Mouse (Mus musculus) CH12.LX (cell line): ENCODE measurements at regions not wholly inside any gene's neighbourhood (a gene's known extent, or its start where the extent isn't known, plus 50 kb on each side); places are given as distances from the start of the nearest gene placed in this dataset.
"Not testable (repeated sequence)": the region's sequence is repeated elsewhere in the genome, so short reads cannot be mapped to it uniquely, and the experiment has no call there.

ENCODE experiments used
- CHD1 ChIP-seq: IDR thresholded peaks from 2 replicates; pipeline ENCODE4 v1.6.1; 2012; ENCODE audit warnings: low read depth, low read length, improper control_type of control experiment, inconsistent platforms
- CTCF ChIP-seq, 2 experiments: IDR thresholded peaks in 1 of 2; conservative IDR thresholded peaks in 1 of 2; 2 replicates each; pipeline ENCODE4 v1.5.1; 2011 to 2012; ENCODE audit warnings: low read depth in 2 of 2, low read length in 2 of 2, improper control_type of control experiment in 1 of 2, inconsistent platforms in 1 of 2, mild to moderate bottlenecking in 1 of 2, moderate library complexity in 1 of 2
- ELF1 ChIP-seq: IDR thresholded peaks from 2 replicates; pipeline ENCODE4 v1.6.1; 2014; ENCODE audit warnings: low read depth, mild to moderate bottlenecking, inconsistent platforms, low read length, improper control_type of control experiment
- EP300 ChIP-seq: IDR thresholded peaks from 2 replicates; pipeline ENCODE4 v1.6.1; 2011; ENCODE audit warnings: low read length, improper control_type of control experiment
- JUND ChIP-seq: conservative IDR thresholded peaks from 2 replicates; pipeline ENCODE4 v1.6.1; 2011; ENCODE audit warnings: low read depth, low read length, improper control_type of control experiment
- MAX ChIP-seq: IDR thresholded peaks from 2 replicates; pipeline ENCODE4 v1.6.1; 2011; ENCODE audit warnings: low read length, improper control_type of control experiment
- MAZ ChIP-seq: IDR thresholded peaks from 2 replicates; pipeline ENCODE4 v1.6.1; 2012; ENCODE audit warnings: low read depth, mild to moderate bottlenecking, inconsistent platforms, low read length, improper control_type of control experiment, moderate library complexity
- MYC ChIP-seq: IDR thresholded peaks from 2 replicates; pipeline ENCODE4 v1.6.1; 2011; ENCODE audit warnings: low read depth, mild to moderate bottlenecking, improper control_type of control experiment, low read length
- NELFE ChIP-seq: IDR thresholded peaks from 2 replicates; pipeline ENCODE4 v1.6.1; 2011; ENCODE audit warnings: low read depth, low read length, improper control_type of control experiment
- POLR2A ChIP-seq: IDR thresholded peaks from 2 replicates; pipeline ENCODE4 v1.6.1; 2011; ENCODE audit warnings: low read depth, mild to moderate bottlenecking, improper control_type of control experiment, low read length
- USF2 ChIP-seq: conservative IDR thresholded peaks from 2 replicates; pipeline ENCODE4 v1.6.1; 2011; ENCODE audit warnings: low read depth, low read length, improper control_type of control experiment

DNA sequence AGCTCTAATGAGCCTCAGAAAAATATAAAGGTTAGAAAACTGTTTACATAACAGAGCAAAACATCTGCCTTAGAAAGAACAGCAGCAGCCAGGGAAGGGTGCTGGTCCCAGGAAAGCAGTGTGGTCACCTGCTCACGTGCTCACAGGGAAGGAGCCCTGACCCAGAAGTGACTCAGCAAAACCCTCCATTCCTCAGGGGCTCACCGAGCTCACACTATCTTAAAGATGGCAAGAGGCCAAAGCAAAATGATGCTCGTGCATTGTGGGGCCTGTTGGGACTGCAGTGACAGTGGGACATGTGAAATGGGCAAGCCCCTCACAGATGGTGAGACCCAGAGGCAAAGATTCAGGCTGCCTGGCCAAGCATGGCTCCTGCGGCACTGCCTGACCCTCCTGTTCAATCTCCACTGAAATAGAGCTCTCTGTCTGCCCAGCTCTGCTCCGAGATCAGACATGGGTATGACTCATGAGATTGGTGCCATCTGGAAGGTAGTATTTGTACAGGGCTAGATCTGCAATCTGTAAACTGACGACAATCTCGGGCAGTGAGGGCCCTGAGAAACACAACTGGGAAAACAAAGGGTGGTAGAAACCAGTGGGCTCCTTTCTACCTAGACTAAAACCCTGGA, 138.4 kb downstream of the Tcp10c start:
- TF ChIP-seq CTCF (conservative IDR thresholded peaks at IDR 0.05 in 1 of 2, IDR thresholded peaks at IDR 0.05 in 1 of 2; ENCODE audit: low read depth in 2 of 2, low read length in 2 of 2); POLR2A; EP300; USF2; NELFE; JUND; MAX; MAZ; CHD1; MYC; ELF1: not testable (repeated sequence)
